Mouse (Mus musculus) hematopoietic multipotent progenitor cell, adult 10-12 weeks (in vitro differentiated cells): ENCODE data around the gene Ube3a. TPM values are rescaled to one million over a fixed set of nuclear protein-coding genes. Genes with fewer than 3 reads are reported as not detected.

Experiments used
- polyA plus RNA-seq: library from polyadenylated mRNA; stranded (reverse); fragments of >175 nt; gene quantifications from 2 replicates; pipeline ENCODE4 v1.2.3, GENCODE M21; 2012; ENCODE audit warnings: low replicate concordance

Ube3a gene
- 46.6 and 106 TPM in 2 replicates for polyA plus RNA-seq

DNA sequence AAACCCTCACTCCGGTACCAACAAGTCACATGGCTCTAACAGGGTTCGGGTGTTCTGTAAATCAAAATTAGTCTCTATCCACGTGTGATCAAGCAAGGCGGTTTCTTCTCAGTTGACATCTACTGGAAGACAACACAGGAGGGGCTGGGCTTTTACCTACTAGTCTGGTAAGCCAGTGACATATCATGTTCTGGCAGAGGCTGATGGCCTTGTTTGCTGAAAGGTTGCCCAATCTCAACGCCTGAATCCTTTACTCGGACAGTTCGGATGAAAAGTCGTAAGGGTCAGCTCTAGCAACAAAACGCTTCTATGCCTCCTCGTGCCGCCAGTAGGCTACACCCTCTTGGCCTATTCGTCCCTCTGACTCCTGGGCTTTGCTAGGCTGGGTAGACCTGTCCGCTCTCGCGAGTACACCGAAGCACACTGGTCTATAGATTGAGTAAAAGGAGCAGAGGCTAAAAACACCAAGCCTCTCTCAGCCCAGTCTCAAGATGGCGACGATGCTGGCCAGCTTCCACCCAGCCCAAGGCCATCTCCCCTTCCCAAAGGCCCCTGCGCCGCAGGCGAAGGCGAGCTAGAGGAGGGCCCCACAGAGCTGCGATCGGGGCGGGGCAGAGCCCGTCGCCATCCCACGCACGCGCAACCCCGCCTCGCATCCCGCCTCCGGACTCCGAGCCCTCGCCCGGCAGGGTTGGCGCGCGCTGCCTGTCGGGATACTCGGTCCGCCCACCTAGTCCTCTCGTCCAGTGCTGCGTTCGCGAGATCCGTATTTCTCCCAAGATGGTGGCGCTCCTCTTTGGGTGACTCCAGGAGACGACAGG lies at the start of gene Ube3a:
TSS of gene Ube3a (plus strand) at position 706 of the 821 bp plus-strand sequence.

